Mouse (Mus musculus) hindbrain, embryonic 11.5 days (tissue): Measurements from ENCODE around the gene Stag2. TPM values are rescaled to one million over a fixed set of nuclear protein-coding genes. Genes with fewer than 3 reads are reported as not detected.
A peak's percentile ranks its signal among the peaks of the same experiment; 100 is the strongest.

Source experiments
- ATAC-seq: fragments of 200-750 bp; cut with Nextera tagmentation; 2 replicates; pipeline ENCODE4 v1.8.0; 2017; ENCODE audit warnings: mild to moderate bottlenecking, moderate TSS enrichment, moderate library complexity; ENCODE audit not compliant: low FRiP score
- DNase-seq: peaks from one replicate; pipeline ENCODE4 v3.0.0-alpha.2; 2015; ENCODE audit warnings: low spot score
- H3K27ac ChIP-seq: fragments of 300-500 bp; sonication (generic); 2 replicates; pipeline ENCODE4 v1.5.1; 2014; ENCODE audit warnings: mild to moderate bottlenecking, low read depth, low read length
- H3K27me3 ChIP-seq: fragments of 300-500 bp; sonication (generic); 2 replicates; pipeline ENCODE4 v1.6.1; 2014; ENCODE audit warnings: mild to moderate bottlenecking, low read length, moderate library complexity, mixed read lengths; ENCODE audit not compliant: control insufficient read depth, insufficient read depth
- H3K36me3 ChIP-seq: fragments of 300-500 bp; sonication (generic); 2 replicates; pipeline ENCODE4 v1.6.1; 2014; ENCODE audit warnings: mild to moderate bottlenecking, low read length, moderate library complexity, mixed read lengths; ENCODE audit not compliant: control insufficient read depth, insufficient read depth
- H3K4me1 ChIP-seq: fragments of 300-500 bp; sonication (generic); replicated peaks from 2 replicates; pipeline ENCODE4 v1.6.1; 2014; ENCODE audit warnings: low read length, mixed read lengths; ENCODE audit not compliant: control insufficient read depth, insufficient read depth
- H3K4me2 ChIP-seq: fragments of 300-500 bp; sonication (generic); replicated peaks from 2 replicates; pipeline ENCODE4 v1.6.1; 2014; ENCODE audit warnings: mild to moderate bottlenecking, low read depth, low read length
- H3K4me3 ChIP-seq: fragments of 300-500 bp; sonication (generic); 2 replicates; pipeline ENCODE4 v1.5.1; 2014; ENCODE audit warnings: low read depth, low read length
- H3K9ac ChIP-seq: fragments of 300-500 bp; sonication (generic); 2 replicates; pipeline ENCODE4 v1.6.1; 2014; ENCODE audit warnings: low read depth, low read length
- H3K9me3 ChIP-seq: fragments of 300-500 bp; sonication (generic); 2 replicates; pipeline ENCODE4 v1.6.1; 2016; ENCODE audit warnings: low read length; ENCODE audit not compliant: control insufficient read depth
- WGBS: fragments of 180-500 bp; shearing (Covaris S2); extraction: QIAGEN DNeasy Blood & Tissue Kit; methylation state at CpG from one replicate; pipeline ENCODE4 v1.1.7; 2014; 5-methylcytosine and 5-hydroxymethylcytosine counted together
- polyA plus RNA-seq: library from polyadenylated mRNA; unstranded; fragments of >200 nt; fragmentation: Nextera tagmentation; extraction: Ambion mirVana; gene quantifications from 2 replicates; pipeline ENCODE4 v1.2.1, GENCODE M21; 2014

Stag2 gene
- polyA plus RNA-seq = 48.7 and 51.9 TPM in 2 replicates

DNA sequence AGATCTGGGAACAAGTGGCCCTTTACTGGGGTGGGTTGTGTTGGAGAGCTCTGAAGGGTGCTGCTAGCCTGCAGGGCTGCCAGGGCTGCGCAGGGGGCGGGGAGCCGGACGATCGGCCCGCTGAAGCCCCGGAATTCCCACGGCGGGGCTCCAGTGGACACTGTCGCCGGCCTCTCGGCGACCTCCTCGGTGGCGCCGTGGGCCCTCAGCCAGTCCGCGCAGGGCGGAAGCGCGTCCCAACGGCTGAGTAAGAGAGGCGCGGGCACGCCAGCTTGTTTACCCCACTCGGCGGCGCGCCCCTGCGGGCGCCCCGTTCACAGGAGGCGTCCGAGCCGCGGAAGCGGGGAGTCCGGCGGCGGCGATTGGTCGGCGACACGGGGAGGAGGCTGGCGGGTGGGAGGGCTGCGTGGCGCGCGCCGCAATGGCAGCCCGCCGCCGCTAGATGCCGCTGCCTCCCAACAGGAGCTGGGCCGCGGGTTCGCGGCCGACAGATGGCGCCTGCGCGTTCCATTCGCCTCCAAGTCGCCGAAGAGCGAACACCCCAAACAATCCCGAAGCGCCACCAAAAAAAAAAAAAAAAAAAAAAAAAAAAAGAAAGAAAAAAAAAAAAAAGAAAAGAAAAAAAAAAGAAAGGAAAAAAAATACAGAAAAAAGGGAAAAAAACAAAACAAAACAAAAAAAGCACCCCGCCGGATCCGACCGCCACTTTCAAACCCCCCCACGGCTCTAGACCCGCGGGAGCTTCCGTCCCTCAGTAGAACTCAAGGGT lies at the start of gene Stag2:
Gene Stag2 (plus strand): TSS at position 530 of the 769 bp plus-strand sequence.
- H3K4me1 ChIP-seq = no peaks in the 10 kb centered on the region
- H3K4me3 ChIP-seq = peak within 1 kb of the TSS; percentile 59
- peak; percentile 75 for ATAC-seq
- no peaks in the 10 kb centered on the region for H3K27me3 ChIP-seq
- H3K9ac ChIP-seq = peak within 1 kb of the TSS; percentile 94
- H3K36me3 ChIP-seq = no peaks in the 10 kb centered on the region
- DNase-seq = peak; percentile 88
- H3K4me2 ChIP-seq = peak within 1 kb of the TSS; percentile 54
- no peaks in the 10 kb centered on the region for H3K9me3 ChIP-seq
- peak within 1 kb of the TSS; percentile 99 for H3K27ac ChIP-seq
- 8% methylated on average over 26 of the region's 76 CpGs for WGBS

DNA sequence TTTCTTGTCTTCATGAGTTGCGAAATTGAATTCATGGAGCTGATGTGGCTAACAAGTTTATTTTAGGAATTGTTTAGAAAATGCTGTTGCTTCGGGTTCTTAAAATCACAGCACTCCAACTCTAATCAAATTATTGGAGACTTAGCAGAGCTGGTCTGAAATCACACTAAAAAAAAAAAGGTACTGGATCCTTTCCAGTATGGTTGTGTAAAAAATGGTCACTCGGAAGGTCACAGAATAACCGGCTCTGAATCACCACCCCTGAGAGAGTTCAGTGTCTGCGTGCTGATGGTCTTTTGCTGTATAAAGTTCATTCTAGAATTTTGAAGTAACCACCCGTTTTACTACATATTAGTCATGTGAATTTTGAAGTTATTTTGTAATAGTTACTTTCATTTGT lies 42.0 kb upstream of the Stag2 start:
- Histone ChIP-seq H3K4me3 (no peak overlapping the region), H3K4me2 (no peak overlapping the region), H3K4me1 (no peaks in the 10 kb centered on the region), H3K36me3 (no peaks in the 10 kb centered on the region), H3K27ac (no peak overlapping the region), H3K27me3 (no peaks in the 10 kb centered on the region), H3K9ac (no peak overlapping the region), H3K9me3 (no peaks in the 10 kb centered on the region; the same call in 1 of the 2 replicates)
- no peak for ATAC-seq
- no peak for DNase-seq
- WGBS = 94% methylated on average over 6 of the region's 6 CpGs

DNA sequence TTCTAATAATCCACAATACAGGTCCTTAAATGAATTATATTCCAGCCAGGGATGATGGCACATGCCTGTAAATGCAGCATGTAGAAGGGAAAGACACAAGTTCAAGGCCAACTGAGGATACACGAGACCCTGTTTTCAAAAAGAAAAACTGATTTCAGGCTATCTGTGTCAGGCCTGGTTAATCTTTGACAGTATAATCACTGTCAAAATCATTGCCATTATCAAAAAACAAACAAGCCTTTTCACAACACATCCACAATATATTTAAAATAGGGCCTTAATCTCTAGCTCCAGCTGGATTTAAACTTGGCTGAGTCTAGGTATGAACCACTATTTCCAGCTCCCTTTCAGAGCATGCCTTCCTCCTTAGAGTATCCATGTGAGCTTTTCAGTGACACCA lies 38.5 kb upstream of the Stag2 start:
- ATAC-seq (no peak), DNase-seq (no peak)
- WGBS = 85% methylated on average over 1 of the region's 1 CpGs
- Histone ChIP-seq H3K4me3 (no peak overlapping the region), H3K9ac (no peak overlapping the region), H3K27me3 (no peaks in the 10 kb centered on the region), H3K4me2 (no peak overlapping the region), H3K27ac (no peak overlapping the region), H3K36me3 (no peaks in the 10 kb centered on the region), H3K9me3 (no peaks in the 10 kb centered on the region; the same call in 1 of the 2 replicates), H3K4me1 (no peaks in the 10 kb centered on the region)

DNA sequence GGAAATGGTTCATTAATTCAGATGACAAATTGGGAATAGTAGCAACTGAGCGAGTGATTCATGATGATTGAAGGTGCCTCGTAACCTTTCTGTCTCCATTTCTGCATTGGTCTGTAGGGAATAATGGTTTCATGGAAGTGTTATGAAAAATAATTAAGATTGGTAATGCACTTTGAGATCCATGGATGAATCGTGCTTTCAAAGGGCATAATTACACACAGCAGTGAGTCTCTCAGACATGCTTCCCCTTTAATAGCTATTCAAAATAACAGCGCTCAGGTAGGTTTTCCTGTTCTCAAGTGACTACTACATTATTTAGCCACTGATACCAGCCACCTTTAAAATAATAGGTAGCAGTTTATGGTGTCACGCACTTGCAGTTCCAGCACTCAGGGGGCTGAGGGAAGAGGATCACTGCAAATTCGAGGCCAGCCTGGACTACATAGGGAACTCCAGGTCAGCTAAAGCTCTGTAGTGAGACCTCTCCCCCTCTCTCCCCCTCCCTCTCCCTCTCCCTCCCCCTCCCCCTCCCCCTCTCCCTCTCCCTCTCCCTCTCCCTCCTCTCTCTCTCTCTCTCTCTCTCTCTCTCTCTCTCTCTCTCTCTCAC lies 29.6 kb upstream of the Stag2 start:
- H3K36me3 ChIP-seq = no peaks in the 10 kb centered on the region

DNA sequence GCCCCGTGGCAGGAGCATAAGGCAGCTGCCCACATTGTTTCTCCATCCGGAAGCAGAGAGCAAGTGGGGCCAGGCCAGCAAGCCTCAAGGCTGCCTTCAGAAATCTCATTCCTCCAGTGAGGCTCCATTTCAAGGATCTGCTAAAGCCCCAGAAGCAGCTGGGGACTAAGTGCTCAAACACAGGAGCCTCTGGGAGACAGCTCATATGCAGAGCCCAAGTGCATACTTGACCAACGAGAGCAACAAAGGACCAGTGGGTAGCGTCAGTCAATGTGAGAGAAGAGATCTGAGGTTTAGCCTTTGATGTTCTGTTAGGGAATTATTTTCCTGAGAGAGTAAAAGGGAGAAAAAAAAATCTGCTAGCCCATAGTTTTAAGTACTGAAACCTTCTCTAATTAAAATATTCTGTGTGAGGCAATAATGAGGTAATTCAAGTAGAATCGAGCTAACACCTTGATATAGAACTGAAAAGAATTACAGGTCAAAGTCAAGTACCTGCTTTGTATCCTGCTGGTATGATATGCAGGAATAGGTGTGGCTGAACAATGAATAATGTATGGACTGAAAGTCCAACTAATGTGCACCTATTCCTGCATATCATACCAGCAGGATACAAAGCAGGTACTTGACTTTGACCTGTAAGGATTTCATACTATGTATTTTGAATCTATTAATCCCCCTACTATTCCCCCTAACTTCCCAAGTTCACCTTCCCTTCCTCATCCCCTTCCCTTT lies 24.0 kb upstream of the Stag2 start:
- WGBS = 78% methylated on average over 5 of the region's 5 CpGs
- Histone ChIP-seq H3K9me3 (no peaks in the 10 kb centered on the region), H3K9ac (no peak overlapping the region), H3K27ac (no peak overlapping the region), H3K27me3 (no peaks in the 10 kb centered on the region), H3K4me3 (no peak overlapping the region), H3K4me1 (no peaks in the 10 kb centered on the region), H3K4me2 (no peak overlapping the region), H3K36me3 (no peaks in the 10 kb centered on the region)
- DNase-seq = no peak
- ATAC-seq = no peak

More for the DNA sequence above, 29.6 kb upstream of the Stag2 start:
- Histone ChIP-seq H3K27me3 (no peaks in the 10 kb centered on the region), H3K9ac (no peak overlapping the region), H3K27ac (no peak overlapping the region), H3K4me2 (no peak overlapping the region), H3K9me3 (no peaks in the 10 kb centered on the region), H3K4me3 (no peak overlapping the region), H3K4me1 (no peaks in the 10 kb centered on the region)
- DNase-seq (no peak), ATAC-seq (no peak)
- 78% methylated on average over 6 of the region's 6 CpGs for WGBS

DNA sequence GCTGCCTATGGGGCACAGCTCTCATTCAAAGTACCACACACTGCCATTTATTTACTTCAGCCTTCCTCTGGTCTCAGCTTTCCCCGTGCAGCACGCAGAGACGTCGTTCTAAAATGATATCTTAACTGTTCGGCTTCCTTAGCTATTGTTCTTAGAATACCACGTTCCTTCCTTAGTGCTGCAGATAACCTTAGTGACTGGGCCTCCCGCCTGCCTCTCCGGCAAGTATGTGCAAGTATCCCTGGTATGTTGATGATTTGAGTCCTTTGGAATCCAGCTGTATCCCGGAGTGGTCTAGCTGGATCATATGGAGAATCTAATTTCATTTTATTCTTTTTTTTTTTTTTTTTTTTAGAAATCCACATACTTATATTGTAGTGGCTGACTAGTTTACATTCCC lies 9.2 kb upstream of the Stag2 start:
- no peak overlapping the region for H3K4me3 ChIP-seq
- no peaks in the 10 kb centered on the region for H3K36me3 ChIP-seq
- no peak overlapping the region for H3K27ac ChIP-seq
- no peak overlapping the region for H3K4me2 ChIP-seq
- ATAC-seq = no peak
- H3K9me3 ChIP-seq = no peaks in the 10 kb centered on the region
- 73% methylated on average over 9 of the region's 9 CpGs for WGBS
- H3K4me1 ChIP-seq = no peaks in the 10 kb centered on the region
- no peak overlapping the region for H3K9ac ChIP-seq
- H3K27me3 ChIP-seq = no peaks in the 10 kb centered on the region
- no peak for DNase-seq

DNA sequence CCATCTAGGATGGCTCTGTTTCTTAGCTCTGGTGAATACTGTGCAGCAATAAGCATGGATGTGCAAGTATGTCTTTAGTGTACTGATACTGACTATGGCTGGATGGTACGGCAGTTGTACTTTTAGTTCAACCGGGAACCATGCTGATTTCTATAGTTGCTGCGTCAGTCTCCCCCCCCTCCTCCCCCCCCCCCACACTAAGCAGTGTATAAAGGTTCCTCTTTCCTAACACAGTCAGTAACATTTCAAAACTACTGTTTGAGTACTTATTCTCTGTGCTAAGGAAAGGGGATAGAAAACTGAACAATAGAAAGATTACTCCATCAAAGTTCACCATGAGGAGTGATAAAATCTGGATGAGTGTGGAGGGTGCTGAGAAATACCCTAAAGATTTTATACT lies 6.5 kb upstream of the Stag2 start:
- ATAC-seq (no peak), DNase-seq (no peak)
- Histone ChIP-seq H3K27me3 (no peaks in the 10 kb centered on the region), H3K9ac (no peak overlapping the region), H3K4me2 (no peak overlapping the region), H3K4me1 (no peaks in the 10 kb centered on the region), H3K4me3 (no peak overlapping the region), H3K36me3 (no peaks in the 10 kb centered on the region), H3K27ac (no peak overlapping the region), H3K9me3 (no peaks in the 10 kb centered on the region)
- WGBS = 72% methylated on average over 3 of the region's 3 CpGs

DNA sequence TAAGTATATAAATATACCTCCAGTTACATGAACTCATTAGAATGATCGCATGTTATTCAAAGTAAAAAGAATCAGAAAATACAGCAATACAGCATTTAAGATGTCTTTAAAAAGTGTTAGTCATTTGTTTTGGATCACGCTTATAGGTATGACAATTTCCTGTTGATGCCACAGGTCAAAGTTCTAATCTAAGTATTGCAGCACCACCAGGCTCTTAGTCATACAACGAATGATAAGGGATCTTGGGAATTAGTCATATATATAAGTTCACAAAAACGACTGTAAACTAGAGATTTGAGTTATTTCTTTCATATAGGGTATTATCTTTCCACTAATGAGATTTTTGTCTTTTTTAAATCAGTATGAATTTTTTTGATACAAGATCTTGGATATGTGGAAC lies 5.1 kb upstream of the Stag2 start:
- no peak overlapping the region for H3K4me2 ChIP-seq
- H3K4me3 ChIP-seq = no peak overlapping the region
- no peaks in the 10 kb centered on the region for H3K36me3 ChIP-seq
- DNase-seq (no peak), ATAC-seq (no peak)
- no peak overlapping the region for H3K27ac ChIP-seq
- H3K9ac ChIP-seq = no peak overlapping the region
- WGBS = 92% methylated on average over 4 of the region's 4 CpGs
- no peaks in the 10 kb centered on the region for H3K4me1 ChIP-seq
- H3K27me3 ChIP-seq = no peaks in the 10 kb centered on the region
- no peaks in the 10 kb centered on the region for H3K9me3 ChIP-seq
